Mouse (Mus musculus) heart, postnatal 0 days (tissue): Measurements from ENCODE around the gene Polr3h.

Experiments
- CTCF ChIP-seq: IDR thresholded peaks from 2 replicates; pipeline ENCODE4 v1.5.1; 2016; ENCODE audit warnings: antibody characterized with exemption, control low read depth, low read depth
- EP300 ChIP-seq: IDR thresholded peaks from 2 replicates; pipeline ENCODE4 v1.6.1; 2016; ENCODE audit warnings: antibody characterized with exemption, low read depth

DNA sequence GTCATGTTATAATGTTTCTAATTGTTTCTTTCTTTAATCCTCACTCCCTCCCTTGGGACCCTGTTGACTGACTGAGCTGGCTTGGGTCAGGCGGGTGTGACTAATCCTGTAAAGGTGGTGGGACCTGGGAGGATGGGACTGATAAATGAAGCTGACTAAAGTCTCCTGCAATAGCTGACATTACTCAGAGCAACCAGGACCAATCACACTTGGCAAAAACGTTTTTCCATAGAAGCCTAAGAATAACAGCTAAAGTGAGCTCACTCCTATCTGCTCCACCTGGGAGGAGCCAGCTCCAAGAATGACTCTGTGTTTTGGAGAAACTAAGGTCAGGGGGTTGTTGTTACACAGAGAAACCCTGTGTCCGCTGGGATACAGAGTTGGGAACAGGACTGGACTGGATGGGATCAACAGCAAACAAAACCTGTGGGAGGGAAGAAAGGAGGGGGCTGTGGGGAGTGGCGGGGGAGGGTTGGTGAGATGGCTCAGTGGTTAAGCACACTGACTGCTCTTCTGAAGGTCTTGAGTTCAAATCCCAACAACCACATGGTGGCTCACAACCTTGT is 39.0 kb upstream of the Polr3h start:
- TF ChIP-seq CTCF = no peak
- TF ChIP-seq EP300 = no peak
